Mouse (Mus musculus): ENCODE measurements around the gene Acvr1b. TPM values are rescaled to one million over a fixed set of nuclear protein-coding genes. Genes with fewer than 3 reads are reported as not detected.
A peak's percentile ranks its signal among the peaks of the same experiment; 100 is the strongest.

Gene Acvr1b
- polyA plus RNA-seq, 1 experiment from 2014 or later = 22.8 TPM

DNA sequence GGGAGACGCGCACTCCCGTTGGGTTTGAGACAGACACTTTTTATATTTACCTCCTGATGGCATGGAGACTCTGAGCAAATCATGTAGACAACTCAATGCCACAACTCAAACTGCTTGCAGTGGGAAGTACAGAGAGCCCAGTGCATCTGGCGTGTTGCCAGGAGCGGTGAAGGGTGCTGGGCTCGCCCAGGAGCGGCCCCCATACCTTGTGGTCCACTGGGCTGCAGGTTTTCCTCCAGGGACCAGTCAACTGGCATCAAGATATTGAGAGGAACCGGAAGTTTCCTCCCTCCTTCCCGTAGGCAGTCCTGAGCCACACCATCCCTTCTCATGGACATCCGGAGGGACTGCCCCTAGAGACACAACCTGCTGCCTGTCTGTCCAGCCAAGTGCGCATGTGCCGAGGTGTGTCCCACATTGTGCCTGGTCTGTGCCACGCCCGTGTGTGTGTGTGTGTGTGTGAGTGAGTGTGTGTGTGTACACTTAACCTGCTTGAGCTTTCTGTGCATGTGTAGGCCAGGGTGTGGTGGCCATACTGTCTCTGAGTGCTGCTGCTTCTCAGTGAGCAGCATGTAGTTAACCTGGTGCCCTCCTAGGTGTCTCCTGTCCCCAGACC, 37.2 kb downstream of the Acvr1b start:
- Histone ChIP-seq H3K4me1 (no peaks in the 10 kb centered on the region), H3K9me3 (no peaks in the 10 kb centered on the region), H3K4me2 (replicated peaks) (no peak overlapping the region), H3K27me3 (no peaks in the 10 kb centered on the region), H3K36me3 (peaks cover 51% of the 10 kb centered on the region), H3K9ac (replicated peaks) (no peak overlapping the region), H3K27ac (replicated peaks) (no peak overlapping the region), H3K4me3 (no peak overlapping the region)
- 92% methylated on average over 14 of the region's 14 CpGs for whole genome bisulfite sequencing
- 0 out of 2 replicates have a peak, but pooled peaks have one; percentile 32 for ATAC-seq (replicated peaks)

DNA sequence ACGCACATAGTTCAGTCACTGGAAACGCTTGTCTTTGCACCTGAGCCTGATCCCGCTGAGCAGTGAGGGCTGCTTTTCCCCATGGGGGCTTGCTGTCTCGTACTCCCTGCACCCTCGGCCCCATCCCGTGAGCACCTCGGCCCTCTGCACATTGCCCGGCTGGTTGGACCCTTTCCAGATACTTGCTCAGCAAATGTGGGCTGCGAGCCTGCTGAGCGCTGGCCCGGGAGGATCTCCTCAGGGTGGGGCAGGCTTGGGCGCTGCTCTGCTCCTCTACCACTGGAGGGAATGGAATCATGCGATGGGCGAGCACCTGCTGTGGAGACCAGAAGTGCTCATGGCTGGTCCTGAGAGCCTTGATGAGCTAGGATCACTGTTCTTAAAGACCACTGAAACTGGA, 38.6 kb downstream of the Acvr1b start:
- no peak overlapping the region for H3K27ac ChIP-seq (replicated peaks)
- no peaks in the 10 kb centered on the region for H3K4me1 ChIP-seq
- H3K4me3 ChIP-seq = no peak overlapping the region
- H3K4me2 ChIP-seq (replicated peaks) = no peak overlapping the region
- ATAC-seq (replicated peaks) = no peak
- 71% methylated on average over 14 of the region's 14 CpGs for WGBS
- no peaks in the 10 kb centered on the region for H3K9me3 ChIP-seq
- no peak overlapping the region for H3K9ac ChIP-seq (replicated peaks)
- H3K36me3 ChIP-seq = peaks cover 43% of the 10 kb centered on the region
- no peaks in the 10 kb centered on the region for H3K27me3 ChIP-seq

DNA sequence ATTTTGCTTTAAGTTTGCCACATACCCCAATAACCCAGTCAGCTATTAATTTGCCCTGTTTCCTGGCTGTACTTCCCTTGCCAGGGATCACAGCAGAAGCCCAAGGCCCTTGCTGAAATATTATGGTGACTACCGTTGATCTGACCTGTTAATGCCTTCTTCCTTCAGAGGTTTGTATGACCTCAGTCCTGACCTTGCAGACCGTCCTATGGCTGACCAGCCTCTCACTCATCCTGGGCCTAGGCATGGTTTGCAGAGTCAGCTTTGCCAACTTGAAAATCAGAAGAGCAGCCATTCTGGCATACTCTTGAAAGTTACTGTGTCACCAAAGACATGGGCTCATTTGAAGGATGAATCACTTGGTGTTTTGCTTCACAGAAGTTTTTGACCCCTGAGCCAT, 41.3 kb downstream of the Acvr1b start:
- no peaks in the 10 kb centered on the region for H3K27me3 ChIP-seq
- no peaks in the 10 kb centered on the region for H3K4me1 ChIP-seq
- H3K4me3 ChIP-seq = no peak overlapping the region
- ATAC-seq (replicated peaks) = no peak
- no peaks in the 10 kb centered on the region for H3K9me3 ChIP-seq
- no peak overlapping the region for H3K4me2 ChIP-seq (replicated peaks)
- H3K27ac ChIP-seq (replicated peaks) = no peak overlapping the region
- H3K9ac ChIP-seq (replicated peaks) = no peak overlapping the region
- H3K36me3 ChIP-seq = peaks cover 23% of the 10 kb centered on the region
- 79% methylated on average over 2 of the region's 2 CpGs for WGBS

DNA sequence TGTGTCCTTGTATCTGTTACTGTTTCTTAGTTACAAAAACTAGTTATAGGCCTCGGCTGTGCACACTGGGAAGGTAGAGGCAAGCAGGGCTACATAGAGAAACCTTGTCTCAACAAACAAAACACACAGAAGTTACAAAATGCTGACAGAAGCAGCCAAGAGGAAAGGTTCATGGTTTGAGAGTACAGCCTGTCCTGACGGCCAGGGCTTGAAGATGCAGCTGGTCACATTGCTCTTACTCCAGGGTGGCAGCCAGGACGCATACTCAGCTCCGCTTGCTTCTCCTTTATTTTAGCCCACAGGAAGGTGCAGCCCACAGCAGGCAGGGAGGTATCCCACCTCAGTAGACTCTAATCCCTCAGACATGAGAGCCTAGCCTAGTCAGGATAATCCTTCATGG, 42.2 kb downstream of the Acvr1b start:
- ATAC-seq (replicated peaks) = no peak
- no peaks in the 10 kb centered on the region for H3K27me3 ChIP-seq
- H3K27ac ChIP-seq (replicated peaks) = no peak overlapping the region
- no peak overlapping the region for H3K9ac ChIP-seq (replicated peaks)
- no peak overlapping the region for H3K4me2 ChIP-seq (replicated peaks)
- no peak overlapping the region for H3K4me3 ChIP-seq
- 0 out of 2 replicates have a peak, but pooled peaks cover 4% of the 10 kb centered on the region for H3K4me1 ChIP-seq
- 76% methylated on average over 4 of the region's 4 CpGs for WGBS
- H3K36me3 ChIP-seq = peaks cover 18% of the 10 kb centered on the region
- no peaks in the 10 kb centered on the region for H3K9me3 ChIP-seq

DNA sequence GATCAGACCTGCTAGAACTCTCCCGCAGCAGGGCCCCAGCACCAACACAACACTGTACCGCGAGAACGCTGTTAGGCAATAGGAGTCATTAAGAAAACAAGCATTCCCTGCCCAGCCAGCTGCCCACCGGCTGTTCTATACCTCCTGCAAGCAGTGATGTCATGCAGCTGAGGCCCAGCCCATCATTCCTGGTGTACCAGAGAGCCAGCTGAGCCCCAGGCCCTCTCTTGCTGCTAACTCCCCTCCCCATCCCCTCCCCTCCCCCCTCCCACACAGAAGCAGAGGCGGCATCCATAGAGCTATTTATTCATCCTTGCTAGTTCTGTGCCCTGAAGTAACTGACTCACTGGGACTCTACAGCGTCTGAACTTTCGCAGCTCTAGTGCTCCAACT, 47.0 kb downstream of the Acvr1b start:
- Histone ChIP-seq H3K9me3 (no peaks in the 10 kb centered on the region), H3K27me3 (peaks cover 3% of the 10 kb centered on the region; the same call in 1 of the 2 replicates), H3K4me1 (peaks cover 38% of the 10 kb centered on the region), H3K36me3 (no peaks in the 10 kb centered on the region), H3K27ac (replicated peaks) (no peak overlapping the region), H3K9ac (replicated peaks) (no peak overlapping the region), H3K4me2 (replicated peaks) (no peak overlapping the region), H3K4me3 (no peak overlapping the region)
- no peak for ATAC-seq (replicated peaks)
- 3% methylated on average over 8 of the region's 8 CpGs for WGBS

DNA sequence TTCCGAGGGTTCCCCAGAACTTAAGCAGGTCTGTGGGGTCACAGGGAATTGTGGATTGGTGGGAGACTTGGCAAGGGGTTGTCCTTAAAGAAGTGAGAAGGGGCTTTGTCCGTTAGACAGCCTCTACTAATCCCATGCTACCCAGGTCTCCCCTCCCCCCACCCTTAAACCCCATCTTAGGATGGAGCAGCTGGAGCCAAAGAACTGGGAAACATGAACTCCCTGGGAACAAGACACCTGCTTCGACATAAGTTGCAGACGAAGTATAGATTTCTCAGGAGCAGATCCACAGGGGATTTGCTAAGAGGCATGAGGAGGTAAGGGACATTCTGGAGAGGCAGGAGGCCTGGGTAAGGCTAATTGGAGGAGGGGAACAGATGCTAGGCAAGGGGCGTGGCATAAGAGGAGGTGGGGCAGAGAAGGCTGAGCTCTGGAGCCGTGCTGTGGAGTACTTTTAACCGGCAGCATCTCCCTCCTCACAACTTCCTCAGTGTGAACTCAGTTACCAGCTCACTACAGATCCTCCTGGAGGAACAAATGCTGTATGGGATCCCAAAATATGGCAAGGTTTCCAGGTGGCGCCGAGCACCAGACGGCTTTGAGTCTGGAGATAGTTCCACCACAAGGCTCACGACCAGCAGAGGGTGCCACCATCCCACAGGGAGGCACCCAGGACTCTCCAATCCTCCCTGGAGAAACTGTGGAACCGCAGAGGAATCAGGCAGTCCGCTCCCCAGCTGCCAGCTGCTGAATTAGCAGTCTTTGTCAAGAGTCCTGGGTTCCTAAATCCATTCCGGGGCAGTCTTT, 47.6 kb downstream of the Acvr1b start:
- peak; percentile 53 for ATAC-seq (replicated peaks)
- H3K36me3 ChIP-seq = no peaks in the 10 kb centered on the region
- no peaks in the 10 kb centered on the region for H3K9me3 ChIP-seq
- 2% methylated on average over 14 of the region's 14 CpGs for WGBS
- H3K4me2 ChIP-seq (replicated peaks) = peak overlapping the region; percentile 30
- H3K9ac ChIP-seq (replicated peaks) = no peak overlapping the region
- peaks cover 38% of the 10 kb centered on the region for H3K4me1 ChIP-seq
- H3K27ac ChIP-seq (replicated peaks) = 0 out of 2 replicates have a peak overlapping the region, but pooled peaks have one; percentile 2
- peaks cover 3% of the 10 kb centered on the region; the same call in 1 of the 2 replicates for H3K27me3 ChIP-seq
- peak overlapping the region; percentile 13; the same call in 1 of the 2 replicates for H3K4me3 ChIP-seq

DNA sequence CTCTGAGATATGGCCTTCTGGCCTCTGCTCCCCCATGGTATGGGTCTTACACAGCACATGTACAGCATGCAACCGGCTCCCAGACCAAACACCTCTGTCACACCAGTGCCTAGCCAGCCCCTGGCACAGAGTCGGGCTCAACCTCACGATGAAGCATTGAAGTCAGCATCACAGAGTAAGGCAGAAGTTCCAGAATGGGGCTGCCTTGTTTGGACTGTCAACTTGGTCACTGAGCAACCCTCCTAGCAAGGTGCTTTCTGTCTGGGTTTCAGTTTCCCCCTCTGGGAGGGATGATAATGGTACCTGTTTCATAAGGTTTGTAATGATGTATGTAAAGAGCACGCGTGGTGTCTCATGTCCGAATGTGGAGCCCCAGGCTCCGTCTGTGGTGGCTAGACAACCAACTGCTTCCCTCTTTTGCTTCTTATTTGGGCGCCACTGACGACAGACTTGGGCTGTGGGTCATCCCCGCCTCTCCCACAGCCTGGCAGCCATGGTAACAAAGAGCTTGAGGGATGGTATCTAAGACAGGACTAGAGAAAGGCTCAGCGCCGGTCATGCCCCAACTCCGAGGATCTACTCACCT, 49.1 kb downstream of the Acvr1b start:
- ATAC-seq (replicated peaks) = no peak
- H3K4me1 ChIP-seq = peaks cover 38% of the 10 kb centered on the region
- no peaks in the 10 kb centered on the region for H3K9me3 ChIP-seq
- no peaks in the 10 kb centered on the region for H3K36me3 ChIP-seq
- H3K4me2 ChIP-seq (replicated peaks) = no peak overlapping the region
- no peak overlapping the region for H3K9ac ChIP-seq (replicated peaks)
- H3K27ac ChIP-seq (replicated peaks) = no peak overlapping the region
- H3K4me3 ChIP-seq = no peak overlapping the region
- peaks cover 3% of the 10 kb centered on the region; the same call in 1 of the 2 replicates for H3K27me3 ChIP-seq
- WGBS = 50% methylated on average over 13 of the region's 13 CpGs

DNA sequence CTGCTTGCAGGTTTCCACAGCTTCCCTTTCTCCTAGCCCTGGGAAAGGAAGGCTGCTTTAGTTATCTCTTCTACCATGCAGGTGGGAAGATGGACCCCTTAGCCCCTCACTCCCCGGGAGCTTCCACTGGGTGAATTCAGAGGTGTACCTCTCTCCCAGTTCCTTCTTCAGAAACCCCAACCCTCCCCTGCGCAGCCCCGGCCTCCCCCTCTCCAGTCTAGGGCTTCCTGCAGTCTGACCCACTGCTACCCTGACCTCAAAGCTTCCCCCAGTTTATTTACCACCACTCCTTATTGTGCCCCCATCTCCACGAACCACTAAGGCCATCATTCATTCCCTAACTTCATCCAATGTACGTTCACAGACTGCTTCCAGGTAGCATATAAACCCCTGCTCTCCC, 49.7 kb downstream of the Acvr1b start:
- Histone ChIP-seq H3K4me3 (peak overlapping the region; percentile 63), H3K4me1 (peaks cover 38% of the 10 kb centered on the region), H3K27me3 (peaks cover 3% of the 10 kb centered on the region; the same call in 1 of the 2 replicates), H3K4me2 (replicated peaks) (peak overlapping the region; percentile 98), H3K36me3 (no peaks in the 10 kb centered on the region), H3K9ac (replicated peaks) (peak overlapping the region; percentile 66), H3K9me3 (no peaks in the 10 kb centered on the region), H3K27ac (replicated peaks) (no peak overlapping the region)
- ATAC-seq (replicated peaks) = peak; percentile 27; the same call in 1 of the 2 replicates
- 16% methylated on average over 5 of the region's 5 CpGs for WGBS

DNA sequence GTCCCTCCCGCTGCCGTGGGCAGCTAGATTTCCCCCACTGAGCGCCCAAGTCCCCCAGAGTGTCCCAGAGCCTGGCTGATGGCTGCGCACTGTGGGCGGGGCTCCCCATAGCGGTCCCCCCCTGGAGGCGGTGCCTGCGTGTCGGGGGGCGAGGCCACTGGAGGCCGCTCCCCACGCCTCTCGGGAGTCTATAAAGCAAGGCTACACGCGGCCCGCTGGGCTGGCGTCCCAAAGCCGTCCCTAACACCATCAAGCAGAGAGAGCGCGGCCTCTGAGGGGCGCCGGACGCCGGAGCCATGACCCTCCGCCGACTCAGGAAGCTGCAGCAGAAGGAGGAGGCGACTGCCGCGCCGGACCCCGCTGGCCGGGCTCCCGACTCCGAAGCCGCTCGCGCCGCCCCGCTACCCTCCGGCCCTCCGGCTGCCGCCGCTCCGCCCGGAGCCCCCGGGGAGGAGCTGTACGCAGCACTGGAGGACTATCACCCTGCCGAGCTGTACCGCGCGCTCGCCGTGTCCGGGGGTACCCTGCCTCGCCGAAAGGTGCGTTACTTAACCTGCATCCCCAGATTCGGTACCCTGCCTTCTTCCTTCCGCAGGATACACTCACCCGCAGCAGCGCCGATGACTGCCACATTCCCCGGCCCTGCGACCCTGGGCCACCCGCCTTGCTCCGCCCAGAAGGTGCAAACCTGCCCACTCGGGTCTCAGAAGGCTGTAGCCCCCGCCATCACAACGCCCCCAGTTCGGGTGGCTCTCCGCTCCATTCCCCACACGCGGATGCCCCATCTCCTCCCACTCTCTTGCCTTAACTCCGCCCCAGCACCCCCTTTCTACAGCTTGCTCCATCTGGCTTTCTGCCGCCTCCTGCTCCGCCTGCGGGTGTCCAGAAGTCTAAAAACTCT, 50.4 kb downstream of the Acvr1b start, which contains the start of gene Grasp:
Grasp (plus strand) TSS at position 183 of the 901 bp plus-strand sequence.
- H3K4me3 ChIP-seq = peak within 1 kb of the TSS; percentile 63
- no peaks in the 10 kb centered on the region for H3K36me3 ChIP-seq
- H3K9me3 ChIP-seq = no peaks in the 10 kb centered on the region
- WGBS = under 1% methylated on average over 77 of the region's 77 CpGs
- H3K9ac ChIP-seq (replicated peaks) = peak within 1 kb of the TSS; percentile 66
- peaks cover 3% of the 10 kb centered on the region; the same call in 1 of the 2 replicates for H3K27me3 ChIP-seq
- ATAC-seq (replicated peaks) = peak; percentile 87
- peak within 1 kb of the TSS; percentile 98 for H3K4me2 ChIP-seq (replicated peaks)
- H3K4me1 ChIP-seq = peaks cover 38% of the 10 kb centered on the region
- H3K27ac ChIP-seq (replicated peaks) = no peak within 1 kb of the TSS; the same call in 1 of the 2 replicates

DNA sequence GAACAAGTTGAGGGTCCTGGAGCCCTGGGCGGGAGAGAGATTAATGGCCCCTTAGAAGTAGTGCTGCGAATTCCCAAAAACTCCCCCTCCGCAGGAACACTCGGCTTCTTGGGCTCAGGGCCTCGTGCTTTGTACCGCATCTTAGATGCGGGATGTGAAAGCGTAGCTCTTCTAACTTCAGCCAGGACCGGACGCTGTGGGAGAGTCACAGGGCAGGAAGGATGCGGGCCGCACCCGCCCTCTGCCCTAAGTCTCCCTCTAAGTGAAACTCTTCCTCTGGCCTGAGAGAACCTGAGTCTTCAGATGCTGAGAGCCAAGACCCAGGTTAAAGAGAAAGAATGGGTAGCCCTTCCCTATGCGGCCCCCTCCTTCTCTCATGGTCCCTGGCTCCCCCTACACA, 51.1 kb downstream of the Acvr1b start:
- H3K27ac ChIP-seq (replicated peaks) = no peak overlapping the region; the same call in 1 of the 2 replicates
- peaks cover 38% of the 10 kb centered on the region for H3K4me1 ChIP-seq
- H3K27me3 ChIP-seq = peaks cover 3% of the 10 kb centered on the region; the same call in 1 of the 2 replicates
- WGBS = 4% methylated on average over 14 of the region's 14 CpGs
- no peak for ATAC-seq (replicated peaks)
- H3K9ac ChIP-seq (replicated peaks) = peak overlapping the region; percentile 66
- peak overlapping the region; percentile 98 for H3K4me2 ChIP-seq (replicated peaks)
- H3K4me3 ChIP-seq = peak overlapping the region; percentile 63
- no peaks in the 10 kb centered on the region for H3K9me3 ChIP-seq
- no peaks in the 10 kb centered on the region for H3K36me3 ChIP-seq

DNA sequence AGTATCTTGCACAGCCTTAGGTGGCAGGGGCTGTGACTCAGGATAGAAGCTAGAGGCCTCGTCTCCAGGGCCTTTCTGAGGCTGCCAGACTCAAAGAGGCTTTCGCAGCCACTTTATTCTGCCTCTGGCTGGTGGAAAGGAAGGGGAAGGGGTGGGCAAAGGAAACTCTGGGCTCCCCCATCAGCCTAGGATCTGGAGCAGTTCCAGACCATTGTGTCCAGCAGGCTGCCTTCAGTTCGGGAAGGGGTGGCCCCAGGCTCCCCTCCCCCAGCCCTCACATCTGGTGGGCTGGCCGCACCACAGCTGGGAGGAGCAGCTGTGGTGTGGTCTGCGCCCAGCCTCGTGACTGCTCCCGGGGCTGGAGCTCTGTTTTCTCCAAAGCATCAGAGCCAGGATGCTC, 54.1 kb downstream of the Acvr1b start:
- no peak overlapping the region for H3K4me3 ChIP-seq
- no peaks in the 10 kb centered on the region; the same call in 1 of the 2 replicates for H3K27me3 ChIP-seq
- no peaks in the 10 kb centered on the region for H3K9me3 ChIP-seq
- H3K36me3 ChIP-seq = 0 out of 2 replicates have a peak, but pooled peaks cover 3% of the 10 kb centered on the region
- H3K4me2 ChIP-seq (replicated peaks) = no peak overlapping the region
- H3K9ac ChIP-seq (replicated peaks) = no peak overlapping the region
- peaks cover 16% of the 10 kb centered on the region for H3K4me1 ChIP-seq
- 24% methylated on average over 7 of the region's 7 CpGs for WGBS
- H3K27ac ChIP-seq (replicated peaks) = no peak overlapping the region
- no peak for ATAC-seq (replicated peaks)
